Mouse (Mus musculus) midbrain, postnatal 0 days (tissue): ENCODE data around the gene Adra2b. TPM values are rescaled to one million over a fixed set of nuclear protein-coding genes. Genes with fewer than 3 reads are reported as not detected.

ENCODE experiments used
- ATAC-seq: fragments of 200-750 bp; cut with Nextera tagmentation; 2 replicates; pipeline ENCODE4 v1.8.0; 2017; ENCODE audit warnings: moderate number of reproducible peaks, mild to moderate bottlenecking, moderate TSS enrichment, moderate library complexity; ENCODE audit not compliant: low FRiP score
- DNase-seq: peaks from one replicate; pipeline ENCODE4 v3.0.0-alpha.2; 2015; ENCODE audit warnings: low spot score
- H3K27ac ChIP-seq: fragments of 300-500 bp; sonication (generic); 2 replicates; pipeline ENCODE4 v1.5.1; 2014; ENCODE audit warnings: low read depth, mild to moderate bottlenecking, low read length, mixed read lengths
- H3K27me3 ChIP-seq: fragments of 300-500 bp; sonication (generic); 2 replicates; pipeline ENCODE4 v1.6.1; 2014; ENCODE audit warnings: low read length, control low read depth, mixed read lengths; ENCODE audit not compliant: insufficient read depth
- H3K36me3 ChIP-seq: fragments of 300-500 bp; sonication (generic); 2 replicates; pipeline ENCODE4 v1.6.1; 2014; ENCODE audit warnings: low read length, control low read depth, mixed read lengths; ENCODE audit not compliant: insufficient read depth
- H3K4me1 ChIP-seq: fragments of 300-500 bp; sonication (generic); 2 replicates; pipeline ENCODE4 v1.6.1; 2014; ENCODE audit warnings: mild to moderate bottlenecking, control low read depth, antibody characterized with exemption, low read length, mixed read lengths; ENCODE audit not compliant: insufficient read depth
- H3K4me2 ChIP-seq: fragments of 300-500 bp; sonication (generic); 2 replicates; pipeline ENCODE4 v1.6.1; 2014; ENCODE audit warnings: low read depth, mild to moderate bottlenecking, low read length, mixed read lengths; ENCODE audit not compliant: poor library complexity, severe bottlenecking
- H3K4me3 ChIP-seq: fragments of 300-500 bp; sonication (generic); 2 replicates; pipeline ENCODE4 v1.5.1; 2014; ENCODE audit warnings: low read depth, mild to moderate bottlenecking, low read length, moderate library complexity
- H3K9ac ChIP-seq: fragments of 300-500 bp; sonication (generic); replicated peaks from 2 replicates; pipeline ENCODE4 v1.6.1; 2014; ENCODE audit warnings: mild to moderate bottlenecking, low read length, moderate library complexity, mixed read lengths; ENCODE audit not compliant: poor library complexity, severe bottlenecking
- H3K9me3 ChIP-seq: fragments of 300-500 bp; sonication (generic); 2 replicates; pipeline ENCODE4 v1.6.1; 2016; ENCODE audit warnings: low read length, control low read depth
- CTCF ChIP-seq: IDR thresholded peaks from 2 replicates; pipeline ENCODE4 v1.5.1; 2016; ENCODE audit warnings: antibody characterized with exemption, mild to moderate bottlenecking
- WGBS: fragments of 180-500 bp; shearing (Covaris S2); extraction: QIAGEN DNeasy Blood & Tissue Kit; methylation state at CpG from one replicate; pipeline ENCODE4 v1.1.7; 2014; 5-methylcytosine and 5-hydroxymethylcytosine counted together
- polyA plus RNA-seq: library from polyadenylated mRNA; unstranded; fragments of >200 nt; fragmentation: Nextera tagmentation; extraction: Ambion mirVana; gene quantifications from 2 replicates; pipeline ENCODE4 v1.2.1, GENCODE M21; 2015
- total RNA-seq: library from RNA; depleted of rRNA; stranded (reverse); fragments of >200 nt; gene quantifications from 2 replicates; pipeline ENCODE4 v1.2.3, GENCODE M21; 2014

Adra2b gene
- total and polyA plus RNA-seq, 2 experiments from 2014 or later, result 0.68 to 0.71 TPM

DNA sequence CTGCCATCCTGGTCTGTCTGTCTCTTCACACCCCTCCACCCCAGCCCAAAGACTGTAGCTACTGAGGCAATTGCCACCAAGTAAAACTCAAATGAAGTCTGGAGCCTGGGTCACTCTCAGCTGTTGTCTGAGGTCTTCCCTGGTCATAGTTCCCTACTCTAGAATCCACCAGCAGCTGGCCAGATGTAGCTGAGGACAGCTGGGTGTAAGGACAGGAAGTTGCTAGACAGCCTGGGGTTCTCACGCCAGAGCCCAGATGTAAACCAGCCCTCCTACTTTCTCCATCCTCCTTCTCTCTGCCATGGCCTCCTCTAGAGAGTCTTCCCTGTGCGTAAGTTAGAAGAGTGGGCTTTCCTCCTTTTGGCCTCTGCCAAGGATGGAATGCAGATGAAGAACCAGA is 24.5 kb downstream of the Adra2b start:
- H3K27ac ChIP-seq, result no peak overlapping the region
- no peak for ATAC-seq
- DNase-seq, result no peak
- WGBS, result 78% methylated on average over 2 of the region's 2 CpGs
- no peaks in the 10 kb centered on the region for H3K9me3 ChIP-seq
- TF ChIP-seq CTCF, result no peak
- H3K4me2 ChIP-seq, result no peak overlapping the region
- no peaks in the 10 kb centered on the region for H3K4me1 ChIP-seq
- no peak overlapping the region for H3K4me3 ChIP-seq
- no peaks in the 10 kb centered on the region for H3K27me3 ChIP-seq
- H3K9ac ChIP-seq, result no peak overlapping the region
- no peaks in the 10 kb centered on the region for H3K36me3 ChIP-seq

DNA sequence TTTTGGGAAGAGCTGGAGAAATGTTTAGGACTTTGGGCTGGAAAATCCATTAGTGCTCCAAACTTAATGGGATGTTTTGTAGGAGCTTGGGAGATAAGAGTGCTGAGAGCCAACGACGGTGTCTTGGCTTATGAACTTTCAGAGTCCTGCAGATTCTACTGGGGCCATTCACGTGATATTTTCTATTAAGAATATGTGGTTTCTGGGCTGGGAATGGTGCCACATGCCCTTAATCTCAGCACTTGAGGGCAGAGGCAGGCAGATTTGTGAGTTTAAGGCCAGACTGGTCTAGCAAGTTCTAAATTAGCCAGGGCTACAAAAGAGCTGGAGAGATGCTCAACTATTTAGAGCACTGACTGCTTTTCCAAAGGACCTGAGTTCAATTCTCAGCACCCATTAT is 27.3 kb downstream of the Adra2b start:
- no peak overlapping the region for H3K27ac ChIP-seq
- no peak for TF ChIP-seq CTCF
- WGBS, result 92% methylated on average over 3 of the region's 3 CpGs

DNA sequence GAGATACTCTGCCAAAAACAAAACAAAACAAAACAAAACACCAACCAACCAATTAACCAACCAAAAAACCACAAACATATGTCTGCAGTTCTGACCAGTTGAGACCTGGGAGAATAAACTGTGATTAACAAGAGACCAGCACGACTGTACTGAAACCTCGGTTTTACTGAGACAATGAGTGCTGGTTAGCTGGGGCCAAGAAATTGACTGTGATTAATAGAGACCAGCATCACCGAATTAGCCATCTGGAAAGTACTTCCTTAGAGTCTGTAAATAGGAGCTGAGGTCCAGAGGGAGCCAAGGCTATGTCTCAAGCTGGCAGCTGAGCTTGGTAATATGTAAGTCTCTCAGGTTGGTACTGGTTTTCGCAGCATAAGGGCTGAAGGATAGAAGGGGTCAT is 27.8 kb downstream of the Adra2b start:
- H3K4me2 ChIP-seq, result no peak overlapping the region
- H3K36me3 ChIP-seq, result no peaks in the 10 kb centered on the region
- H3K4me3 ChIP-seq, result no peak overlapping the region
- no peak overlapping the region for H3K27ac ChIP-seq
- H3K9ac ChIP-seq, result no peak overlapping the region
- H3K9me3 ChIP-seq, result no peaks in the 10 kb centered on the region
- TF ChIP-seq CTCF, result no peak
- 71% methylated on average over 4 of the region's 4 CpGs for WGBS
- H3K4me1 ChIP-seq, result no peaks in the 10 kb centered on the region
- H3K27me3 ChIP-seq, result no peaks in the 10 kb centered on the region
- ATAC-seq (no peak), DNase-seq (no peak)

More for the DNA sequence above, 27.3 kb downstream of the Adra2b start:
- Histone ChIP-seq H3K9ac (no peak overlapping the region), H3K36me3 (no peaks in the 10 kb centered on the region), H3K9me3 (no peaks in the 10 kb centered on the region), H3K4me1 (no peaks in the 10 kb centered on the region), H3K4me2 (no peak overlapping the region), H3K27me3 (no peaks in the 10 kb centered on the region), H3K4me3 (no peak overlapping the region)
- ATAC-seq (no peak), DNase-seq (no peak)

DNA sequence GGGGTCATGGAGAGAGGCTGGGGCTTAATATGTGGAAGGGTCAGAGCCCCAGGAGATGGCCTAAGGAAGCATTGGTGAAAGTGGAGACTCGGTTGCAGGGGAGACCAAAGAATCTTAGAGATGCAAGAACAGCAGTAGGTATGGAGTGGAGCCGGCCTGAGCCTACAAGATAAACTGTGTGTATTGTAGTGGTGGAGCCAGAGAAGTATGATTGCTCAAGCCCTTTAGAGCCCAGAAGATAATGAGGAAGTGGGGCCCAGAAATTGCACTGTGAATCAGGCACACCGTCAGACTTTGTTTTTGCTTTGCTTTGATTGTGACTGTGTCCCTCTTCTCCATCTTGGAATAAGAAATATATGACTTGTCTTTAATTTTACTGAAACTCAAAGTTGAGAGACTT is 28.3 kb downstream of the Adra2b start:
- Histone ChIP-seq H3K9ac (no peak overlapping the region), H3K9me3 (no peaks in the 10 kb centered on the region), H3K27me3 (no peaks in the 10 kb centered on the region), H3K4me3 (no peak overlapping the region), H3K27ac (no peak overlapping the region), H3K4me1 (no peaks in the 10 kb centered on the region), H3K36me3 (no peaks in the 10 kb centered on the region), H3K4me2 (no peak overlapping the region)
- no peak for TF ChIP-seq CTCF
- WGBS, result 81% methylated on average over 3 of the region's 3 CpGs
- ATAC-seq, result no peak
- no peak for DNase-seq

DNA sequence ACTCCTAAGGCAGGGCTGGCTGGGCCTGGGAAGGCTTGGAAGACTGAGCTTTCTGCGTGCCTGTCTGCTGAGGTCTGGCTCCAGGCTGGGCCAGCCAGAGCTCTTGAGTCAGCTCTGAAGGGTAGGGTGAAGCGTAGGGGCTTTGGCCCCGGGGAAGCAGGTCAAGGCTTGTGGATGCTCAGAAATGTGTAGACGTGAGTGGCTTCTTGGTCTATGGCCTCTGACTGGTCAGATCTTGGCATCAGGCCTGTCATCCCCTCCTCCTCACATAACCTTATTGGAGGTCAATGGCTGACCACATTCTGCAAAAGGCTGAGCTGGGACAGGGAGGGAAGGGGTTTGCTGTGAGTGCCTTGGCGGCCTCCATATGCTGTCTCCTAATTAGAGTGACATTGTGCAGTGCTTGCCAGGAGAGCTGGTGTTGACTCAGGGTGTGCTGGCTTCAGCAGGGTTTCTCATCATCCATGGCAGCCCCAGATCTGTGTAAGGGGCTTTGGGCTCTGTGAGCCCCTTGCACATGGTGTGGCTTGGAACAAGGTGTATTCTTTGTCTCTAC is 31.7 kb downstream of the Adra2b start:
- no peaks in the 10 kb centered on the region for H3K36me3 ChIP-seq
- no peaks in the 10 kb centered on the region for H3K4me1 ChIP-seq
- no peak overlapping the region for H3K9ac ChIP-seq
- DNase-seq, result no peak
- H3K27me3 ChIP-seq, result no peaks in the 10 kb centered on the region
- WGBS, result 90% methylated on average over 5 of the region's 5 CpGs
- no peak for TF ChIP-seq CTCF
- no peak overlapping the region for H3K4me2 ChIP-seq
- no peak overlapping the region for H3K4me3 ChIP-seq
- H3K27ac ChIP-seq, result no peak overlapping the region
- ATAC-seq, result no peak
- no peaks in the 10 kb centered on the region for H3K9me3 ChIP-seq

DNA sequence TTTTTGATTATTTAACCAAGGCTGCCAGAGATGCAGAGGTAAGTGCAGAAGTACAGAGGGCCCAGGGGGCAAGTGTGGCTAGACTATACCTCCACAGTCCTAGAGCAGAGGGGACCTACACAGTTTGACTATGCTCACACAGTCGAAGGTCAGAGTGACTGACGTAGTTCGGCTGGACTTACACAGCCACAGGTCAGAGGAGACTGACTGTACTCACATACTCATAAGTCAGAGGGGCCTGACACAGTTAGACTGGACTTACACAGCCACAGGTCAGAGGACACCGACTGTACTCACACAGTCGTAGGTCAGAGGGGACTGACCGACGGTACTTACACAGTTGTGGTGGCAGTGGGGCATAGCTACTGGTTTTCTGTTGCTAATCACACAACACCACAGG is 35.7 kb downstream of the Adra2b start:
- TF ChIP-seq CTCF, result no peak
- Histone ChIP-seq H3K36me3 (no peaks in the 10 kb centered on the region), H3K27me3 (no peaks in the 10 kb centered on the region), H3K27ac (no peak overlapping the region), H3K9me3 (no peaks in the 10 kb centered on the region), H3K4me3 (no peak overlapping the region), H3K4me1 (no peaks in the 10 kb centered on the region), H3K4me2 (no peak overlapping the region), H3K9ac (no peak overlapping the region)
- WGBS, result 91% methylated on average over 7 of the region's 7 CpGs
- DNase-seq (no peak), ATAC-seq (no peak)
